Mouse (Mus musculus) bone marrow, adult 2 months (tissue): ENCODE measurements around the gene Kirrel3.

Experiments
- CTCF ChIP-seq: fragments of 200-500 bp; IDR thresholded peaks from 2 replicates; pipeline ENCODE4 v1.5.1; 2011; ENCODE audit warnings: low read length, control low read depth; ENCODE audit not compliant: control insufficient read depth, insufficient read depth
- POLR2A ChIP-seq: fragments of 200-500 bp; IDR thresholded peaks from 2 replicates; pipeline ENCODE4 v1.6.1; 2011; ENCODE audit warnings: low read depth, mild to moderate bottlenecking, control low read depth, low read length, borderline replicate concordance; ENCODE audit not compliant: control insufficient read depth

- TF ChIP-seq POLR2A (no peak), CTCF (no peak)
Observed at GRCm38 (mm10) chr9:34969881-34970490, 484.3 kb downstream of the Kirrel3 start.
